Mouse (Mus musculus) WW6 (cell line): ENCODE data around the gene Lrrc56.
"Not testable (repeated sequence)": the region's sequence is repeated elsewhere in the genome, so short reads cannot be mapped to it uniquely, and the experiment has no call there.

Experiments
- DNase-seq: peaks from one replicate; pipeline ENCODE4 v3.0.0-alpha.2; 2013; ENCODE audit warnings: low read depth, low spot score

Gene Lrrc56

DNA sequence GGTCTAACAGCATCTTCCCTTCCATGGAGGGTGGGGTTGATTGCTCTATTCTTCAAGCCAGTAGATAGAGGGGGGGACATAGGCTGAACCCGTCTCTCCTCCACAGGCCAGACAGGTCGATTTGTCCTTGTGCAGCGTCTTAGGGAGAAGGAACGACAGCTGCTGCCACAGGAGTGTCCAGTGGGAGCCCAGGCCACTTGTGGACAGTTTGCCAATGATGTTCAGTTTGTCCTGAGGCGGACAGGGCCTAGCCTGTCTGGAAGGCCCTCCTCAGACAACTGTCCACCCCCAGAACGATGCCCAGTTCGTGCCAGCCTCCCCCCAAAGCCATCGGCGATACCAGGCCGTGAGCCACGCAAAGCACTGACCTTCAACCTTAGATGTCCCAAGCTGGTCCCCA, 22.9 kb downstream of the Lrrc56 start:
- no peak for DNase-seq

GRCm38 (mm10) chr7:141217343-141218013, 23.5 kb downstream of the Lrrc56 start:
- DNase-seq, result no peak

DNA sequence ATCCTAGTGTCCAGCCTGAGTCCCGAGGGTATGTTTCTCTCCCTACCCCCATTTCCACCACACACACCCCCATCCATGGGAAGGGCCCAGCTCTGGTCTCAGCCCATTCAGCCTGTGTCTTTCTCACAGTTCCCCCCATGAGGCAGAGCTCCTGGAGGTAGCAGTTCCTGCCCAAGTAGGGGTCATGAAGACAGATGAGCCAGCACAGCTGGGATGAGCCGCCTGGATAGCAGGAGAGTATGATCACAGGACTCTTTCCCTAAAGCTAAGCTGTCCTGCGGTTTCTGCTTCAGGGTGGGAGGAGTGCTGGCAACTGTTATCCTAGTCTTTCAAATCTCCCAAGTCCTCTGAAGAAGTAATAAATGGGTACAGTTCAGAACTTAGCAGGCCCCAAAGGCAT, 24.2 kb downstream of the Lrrc56 start:
- DNase-seq, result no peak

DNA sequence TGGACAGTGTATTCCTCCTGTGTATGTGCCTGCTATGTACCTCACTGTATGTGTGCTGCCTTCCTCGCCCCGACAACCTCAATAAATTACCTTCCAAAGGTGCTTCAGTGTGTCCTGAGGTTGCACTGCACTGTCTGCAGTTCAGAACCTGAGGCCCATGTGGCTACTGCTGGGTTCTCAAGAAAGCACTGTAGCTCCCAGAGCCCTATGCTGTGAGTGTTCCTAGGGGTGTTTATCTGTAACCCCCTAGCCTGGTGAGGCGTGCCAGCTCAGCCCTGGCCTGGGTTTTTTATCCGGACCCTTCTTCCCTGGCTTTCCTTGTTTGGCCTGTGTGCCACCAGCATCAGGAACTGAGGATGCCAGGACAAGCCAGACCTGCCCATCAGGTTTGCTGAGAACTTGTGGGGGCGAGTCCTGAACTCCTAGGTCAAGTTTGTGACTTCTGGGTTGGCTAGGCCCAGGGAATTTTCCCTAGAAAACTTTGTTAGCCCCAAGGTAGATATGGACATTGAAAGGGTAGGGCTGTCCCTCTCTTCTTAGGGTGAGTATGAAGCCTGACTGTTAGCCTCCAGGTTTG, 24.7 kb downstream of the Lrrc56 start:
- DNase-seq, result no peak

DNA sequence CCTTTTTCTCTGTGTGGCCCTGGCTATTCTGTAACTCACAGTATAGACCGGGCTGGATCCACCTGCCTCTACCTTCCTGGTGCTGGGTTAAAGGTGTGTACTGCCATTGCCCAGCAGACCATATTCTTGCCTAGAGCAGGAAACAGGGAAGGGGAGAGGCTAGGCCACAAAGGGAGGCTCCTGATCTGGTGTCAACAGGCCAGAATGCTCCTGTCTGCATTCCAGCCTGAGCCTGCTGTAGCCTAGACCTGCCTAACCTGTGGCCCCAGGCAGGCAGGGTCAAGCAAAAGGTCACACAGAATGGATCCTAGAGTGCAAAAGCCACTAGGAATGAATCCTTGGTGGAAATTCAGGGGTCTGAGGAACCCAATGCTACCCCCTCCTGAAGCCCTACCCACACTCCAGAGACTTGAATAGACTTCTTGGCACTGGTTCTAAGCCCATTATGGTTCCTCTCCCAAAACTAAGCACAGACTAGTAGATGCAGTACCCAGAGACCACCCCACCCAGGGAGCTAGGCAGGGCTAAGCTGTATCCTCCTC, 25.7 kb downstream of the Lrrc56 start:
- no peak for DNase-seq

DNA sequence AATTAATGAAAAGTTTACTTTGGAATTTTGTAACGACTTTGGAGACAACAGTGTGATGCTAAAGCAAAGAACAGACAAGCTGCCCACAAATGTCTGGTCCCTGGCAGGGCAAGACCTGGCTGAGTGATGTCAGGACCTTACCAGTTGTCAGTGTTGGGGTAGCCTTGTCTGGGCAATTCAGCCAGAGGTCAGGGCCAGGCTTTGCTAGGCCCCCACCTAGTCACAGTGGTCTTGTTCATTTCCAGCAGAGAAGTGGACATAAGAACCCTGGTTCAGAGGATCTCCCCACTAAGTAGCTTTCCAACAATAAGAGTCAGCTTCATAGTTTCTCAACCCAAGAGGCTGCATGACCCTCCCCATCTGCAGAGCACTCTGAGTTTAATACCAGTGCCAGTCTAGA, 26.4 kb downstream of the Lrrc56 start:
- no peak for DNase-seq

DNA sequence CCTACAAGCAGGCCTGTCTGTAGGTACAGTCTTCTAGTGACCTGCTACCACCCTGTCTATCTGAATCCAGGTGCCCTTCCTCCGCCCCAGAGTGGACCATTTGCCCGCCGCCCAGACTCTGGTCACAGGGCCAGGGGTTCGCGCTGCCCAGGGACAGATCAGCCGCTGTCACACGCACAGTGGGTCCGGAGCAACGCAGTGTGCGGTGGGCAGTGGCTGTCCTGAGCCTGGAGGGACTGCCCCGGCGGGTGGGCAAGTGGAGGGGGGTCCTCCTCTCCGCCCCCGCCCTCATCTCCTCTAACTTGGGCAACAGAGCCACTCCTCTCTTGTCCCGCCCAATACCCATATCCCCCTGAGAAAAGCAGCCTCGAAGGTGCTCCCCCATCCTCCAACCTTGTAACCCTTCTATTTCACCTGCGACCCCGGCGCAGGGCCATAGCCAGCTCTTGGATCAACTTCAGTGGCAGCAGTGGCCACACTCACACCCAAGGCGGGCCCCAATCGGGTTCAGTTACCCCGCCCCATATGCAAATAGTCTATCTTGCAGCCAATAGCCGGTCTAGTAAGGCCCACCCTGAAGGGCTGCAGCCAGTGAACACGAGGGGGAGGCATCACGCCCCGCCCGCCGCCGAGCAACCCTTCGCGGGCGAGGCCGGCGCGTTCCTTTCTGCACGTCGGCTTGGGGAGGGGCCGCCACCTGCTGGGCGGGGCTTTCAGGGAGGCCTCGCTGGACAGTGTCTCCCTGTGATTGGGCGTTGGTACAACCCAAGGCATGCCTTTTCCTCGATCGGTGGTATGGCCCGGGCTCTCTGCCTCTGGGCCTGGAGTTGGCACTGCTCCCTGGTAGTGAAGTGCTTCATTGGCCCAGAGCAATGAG, 27.5 kb downstream of the Lrrc56 start:
- peak; percentile 88 for DNase-seq

- no peak for DNase-seq
Observed at GRCm38 (mm10) chr7:141222126-141222467, 28.1 kb downstream of the Lrrc56 start.

GRCm38 (mm10) chr7:141222696-141223215, 28.8 kb downstream of the Lrrc56 start:
- DNase-seq, result no peak

- no peak for DNase-seq
Observed at GRCm38 (mm10) chr7:141226535-141226934, 32.6 kb downstream of the Lrrc56 start.

DNA sequence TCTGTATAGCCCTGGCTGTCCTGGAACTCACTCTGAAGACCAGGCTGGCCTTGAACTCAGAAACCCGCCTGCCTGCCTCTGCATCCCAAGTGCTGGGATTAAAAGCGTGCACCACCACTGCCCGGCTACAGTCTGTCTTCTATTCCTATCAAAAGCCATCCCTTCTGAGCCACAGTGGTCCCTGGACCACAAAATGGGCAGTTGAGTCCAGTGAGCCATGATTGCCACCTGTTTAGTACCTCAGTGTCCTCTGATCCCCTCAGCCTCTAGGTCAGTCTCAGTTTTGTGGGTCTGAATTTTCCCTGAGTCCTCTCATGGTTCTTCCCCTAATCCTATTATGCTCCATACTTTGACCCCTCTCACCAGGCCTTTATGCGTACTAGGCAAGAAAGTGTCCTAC, 33.8 kb downstream of the Lrrc56 start:
- no peak for DNase-seq

DNA sequence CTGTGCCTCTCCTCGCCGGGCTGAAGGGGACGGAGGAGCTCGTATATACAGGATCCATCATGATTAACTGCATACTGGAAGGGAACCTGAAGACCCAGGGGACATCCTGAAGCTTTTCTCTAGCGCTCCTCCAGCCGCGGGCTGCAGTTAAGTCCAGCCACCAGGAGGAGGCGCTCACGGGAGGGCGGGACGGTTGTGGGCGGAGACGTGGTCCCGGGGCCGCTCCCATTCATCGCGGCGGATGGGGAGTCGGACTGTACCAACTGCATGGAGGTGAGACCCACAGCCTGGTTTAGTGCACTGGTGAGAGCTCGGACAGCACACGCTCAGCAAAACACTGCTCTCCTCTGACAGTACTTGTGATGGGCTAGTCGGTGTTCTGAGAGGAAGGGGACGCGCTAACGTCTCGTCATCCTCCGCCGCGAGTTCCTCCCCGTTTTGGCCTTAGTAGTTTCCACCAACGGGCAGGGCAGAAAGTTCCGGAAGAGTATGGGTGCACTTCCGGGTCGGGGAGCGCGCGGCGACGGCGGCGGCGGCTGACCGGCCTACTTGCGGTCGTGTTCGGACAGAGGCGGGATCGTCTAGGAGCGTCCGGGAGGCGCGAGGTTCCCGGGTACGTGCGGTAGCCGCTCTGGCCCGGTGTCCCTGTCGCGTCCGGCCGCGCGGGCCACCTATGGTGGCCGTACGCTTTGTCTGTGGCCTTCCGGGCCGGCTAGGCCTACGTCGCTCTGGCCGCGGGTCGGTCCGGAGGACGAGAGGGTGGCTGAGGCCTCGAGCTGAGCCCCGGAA, 34.5 kb downstream of the Lrrc56 start, which contains the start of gene Phrf1:
Gene Phrf1, plus strand, starts transcription at position 506 of the 789 bp plus-strand sequence.
- DNase-seq, result peak; percentile 67

DNA sequence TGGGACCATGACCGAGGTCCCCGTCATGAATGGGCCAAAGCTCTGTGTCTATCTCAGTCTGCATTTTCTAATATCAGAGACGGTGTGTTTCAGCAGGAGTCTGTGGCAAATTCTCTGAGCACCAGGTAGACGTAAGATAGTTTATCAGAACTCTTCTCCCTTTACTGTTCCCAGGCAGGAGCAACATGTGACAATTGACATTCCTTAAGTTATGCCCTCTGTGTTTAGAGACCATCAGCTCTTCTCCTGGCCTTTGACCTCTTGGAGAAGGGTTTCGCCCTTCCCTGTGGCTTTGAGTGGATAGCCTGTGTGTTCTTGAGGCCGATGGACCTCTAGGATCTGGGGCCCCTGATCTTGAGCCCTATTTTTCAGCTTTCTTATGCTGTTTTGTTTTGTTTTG, 35.7 kb downstream of the Lrrc56 start:
- DNase-seq, result no peak

GRCm38 (mm10) chr7:141230570-141230969, 36.6 kb downstream of the Lrrc56 start:
- DNase-seq, result no peak

DNA sequence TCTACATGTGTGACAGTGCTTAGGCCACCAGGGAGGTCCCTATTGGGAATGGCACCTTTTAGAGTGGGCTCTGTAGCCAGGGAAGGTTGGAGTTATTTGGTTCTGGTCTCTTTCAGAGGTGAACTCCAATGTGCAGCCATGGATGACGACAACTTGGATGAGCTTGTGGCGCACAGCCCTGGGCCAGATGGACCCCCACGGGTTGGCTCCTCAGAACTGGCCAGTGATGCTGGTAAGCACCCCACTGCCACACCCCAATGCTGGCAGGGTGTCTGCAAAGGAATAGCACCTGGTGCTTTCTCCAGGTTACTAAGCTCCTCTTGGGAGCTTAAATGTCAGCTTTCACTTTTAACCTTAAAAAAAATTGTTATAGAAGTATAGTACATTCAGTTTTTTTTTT, 37.2 kb downstream of the Lrrc56 start:
- no peak for DNase-seq

DNA sequence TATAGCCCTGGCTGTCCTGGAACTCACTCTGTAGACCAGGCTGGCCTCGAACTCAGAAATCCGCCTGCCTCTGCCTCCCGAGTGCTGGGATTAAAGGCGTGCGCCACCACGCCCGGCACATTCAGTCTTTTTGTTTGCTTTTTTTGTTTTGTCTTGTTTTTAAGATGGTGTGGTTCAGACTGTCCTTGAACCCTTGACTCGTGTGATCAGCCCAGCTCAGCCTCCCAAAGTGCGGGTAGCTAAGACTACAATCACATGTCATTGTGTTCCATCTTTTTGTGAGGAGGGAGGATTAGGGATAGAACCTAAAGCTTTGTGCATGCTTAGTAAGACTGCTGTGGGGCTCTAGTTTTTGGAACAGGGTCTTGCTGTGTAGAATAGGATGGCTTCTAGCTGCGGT, 37.6 kb downstream of the Lrrc56 start:
- DNase-seq, result no peak

- DNase-seq, result not testable (repeated sequence)
Observed at GRCm38 (mm10) chr7:141250486-141250885, 56.5 kb downstream of the Lrrc56 start.

DNA sequence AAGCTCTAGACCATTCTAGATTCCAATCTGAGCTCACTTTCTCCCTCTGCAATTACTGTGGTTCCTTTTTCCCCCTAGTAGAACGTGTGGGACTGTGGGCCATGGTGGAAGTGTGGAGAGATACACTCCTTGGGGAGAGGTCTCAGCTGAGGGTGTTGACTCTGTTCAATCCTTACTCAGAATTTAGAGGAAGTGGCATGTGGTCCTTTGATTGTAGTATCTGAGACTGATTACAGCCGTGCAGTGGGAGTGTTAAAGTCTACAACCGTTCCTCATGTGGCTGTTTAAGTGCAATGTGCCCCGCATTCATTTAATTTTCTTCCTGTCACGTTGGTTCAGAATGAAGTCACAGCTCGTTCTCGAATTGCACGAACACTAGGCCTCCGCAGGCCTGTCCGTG, 62.2 kb downstream of the Lrrc56 start:
- DNase-seq, result no peak
